Mouse (Mus musculus): ENCODE measurements at regions not wholly inside any gene's neighbourhood (a gene's known extent, or its start where the extent isn't known, plus 50 kb on each side); places are given as distances from the start of the nearest gene placed in this dataset.

DNA sequence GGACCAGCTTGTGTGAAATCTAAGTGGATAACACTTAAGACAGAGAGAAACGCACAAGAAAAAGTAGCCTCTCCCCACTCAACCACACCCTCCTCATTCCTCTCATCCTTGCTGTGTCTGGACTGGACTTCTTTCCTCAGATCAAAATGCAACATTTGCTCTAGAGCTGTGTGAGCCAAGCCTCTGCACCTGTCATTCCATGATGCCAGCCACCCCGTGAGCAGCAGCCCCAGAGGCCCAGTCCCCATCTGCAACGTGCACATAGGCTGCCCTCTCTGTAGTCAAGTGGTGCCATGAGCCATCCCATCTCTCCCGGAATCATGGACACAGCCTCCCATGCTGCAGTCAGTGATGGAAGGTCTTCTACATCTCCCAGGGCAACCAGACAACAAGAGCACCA is 55.1 kb upstream of the Gpc1 start:
- DNase-seq (ENCODE audit: low spot score in 2 of 2), result no peak

DNA sequence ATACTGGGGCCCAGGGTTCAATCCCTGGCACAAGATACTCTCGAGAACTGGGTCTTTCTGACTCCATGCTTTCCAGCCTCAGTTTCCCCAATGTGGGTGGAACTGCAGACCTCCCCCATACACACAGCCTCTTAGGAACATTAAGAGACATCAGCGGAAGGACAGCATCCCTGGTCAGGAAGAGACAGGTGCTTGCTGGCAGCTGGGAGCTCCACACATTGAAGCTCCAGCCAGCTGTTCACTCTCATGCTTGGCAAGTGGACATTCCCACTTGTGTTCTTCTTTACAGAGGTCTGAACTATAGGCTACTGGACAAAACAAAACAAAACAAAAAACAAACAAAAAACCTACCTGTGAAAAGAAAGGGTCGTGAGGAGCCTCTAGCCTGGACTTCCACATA is 55.5 kb upstream of the Gpc1 start:
- DNase-seq (ENCODE audit: low spot score in 2 of 2), result no peak

DNA sequence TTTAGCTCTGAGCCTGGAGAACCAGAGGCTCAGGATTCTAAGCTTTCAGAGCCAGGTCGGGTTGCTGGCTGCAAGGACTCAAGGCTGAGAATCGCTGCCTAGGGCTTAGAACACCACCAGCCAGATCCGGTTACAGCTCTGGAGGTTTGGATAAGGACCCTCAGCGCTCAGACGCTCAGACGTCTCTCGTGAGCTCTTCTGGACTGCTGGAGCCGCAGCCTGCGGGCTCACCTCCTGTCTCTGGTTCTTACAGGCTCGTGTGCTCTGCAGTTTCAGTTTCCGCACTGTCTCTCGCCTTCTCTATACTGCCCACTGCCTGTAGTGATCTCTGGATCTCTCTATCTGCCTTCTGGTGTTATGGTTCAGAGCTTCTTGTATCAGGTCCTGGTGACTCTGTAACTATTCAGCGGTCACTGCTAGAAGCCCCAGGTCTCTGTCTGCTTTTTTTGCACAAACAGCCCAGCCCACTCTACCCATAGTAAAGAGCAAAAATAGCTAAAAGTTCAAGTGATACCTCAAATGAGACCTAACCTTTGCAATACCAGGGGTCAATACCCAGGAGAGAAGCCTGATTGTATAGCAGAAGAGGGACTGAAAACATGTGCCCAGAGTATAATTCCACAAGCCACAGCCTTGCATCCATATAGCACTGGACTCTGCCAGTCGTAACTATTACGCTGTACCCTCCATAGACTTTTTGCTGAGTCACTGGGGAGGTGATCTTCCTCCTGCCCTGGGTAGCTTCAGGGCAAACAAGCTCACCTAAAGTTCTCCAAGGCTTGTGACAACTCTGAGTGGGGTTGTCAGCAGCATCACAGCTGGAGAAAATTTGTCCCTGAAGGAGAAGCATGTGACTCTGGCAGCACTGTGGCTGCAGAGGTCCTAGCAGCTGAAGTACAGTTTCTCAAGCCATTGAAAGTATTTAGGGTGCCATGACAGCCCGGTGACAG is 56.4 kb upstream of the Gpc1 start:
- DNase-seq (ENCODE audit: low spot score in 2 of 2), result no peak

DNA sequence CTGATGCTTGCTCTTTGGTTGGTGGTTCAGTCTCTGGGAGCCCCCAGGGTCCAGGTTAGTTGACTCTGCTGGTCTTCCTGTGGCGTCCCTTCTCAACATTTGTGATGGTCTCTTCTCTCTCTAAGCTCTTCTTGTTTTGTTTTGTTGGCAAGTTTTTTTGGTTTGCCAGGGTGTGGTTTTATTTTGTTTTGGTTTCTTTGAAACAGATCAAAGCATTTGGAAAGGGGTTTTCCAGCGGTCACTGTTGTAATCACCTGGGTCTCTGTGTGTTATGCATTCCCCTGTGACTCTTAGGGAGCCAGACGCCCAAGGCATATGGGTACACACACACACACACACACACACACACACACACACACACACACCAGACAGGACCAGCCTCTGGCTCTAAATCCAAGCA is 57.4 kb upstream of the Gpc1 start:
- DNase-seq (ENCODE audit: low spot score in 2 of 2), result no peak

GRCm38 (mm10) chr1:92772784-92773113 is 58.7 kb upstream of the Gpc1 start:
- no peak for DNase-seq (ENCODE audit: low spot score in 2 of 2)

DNA sequence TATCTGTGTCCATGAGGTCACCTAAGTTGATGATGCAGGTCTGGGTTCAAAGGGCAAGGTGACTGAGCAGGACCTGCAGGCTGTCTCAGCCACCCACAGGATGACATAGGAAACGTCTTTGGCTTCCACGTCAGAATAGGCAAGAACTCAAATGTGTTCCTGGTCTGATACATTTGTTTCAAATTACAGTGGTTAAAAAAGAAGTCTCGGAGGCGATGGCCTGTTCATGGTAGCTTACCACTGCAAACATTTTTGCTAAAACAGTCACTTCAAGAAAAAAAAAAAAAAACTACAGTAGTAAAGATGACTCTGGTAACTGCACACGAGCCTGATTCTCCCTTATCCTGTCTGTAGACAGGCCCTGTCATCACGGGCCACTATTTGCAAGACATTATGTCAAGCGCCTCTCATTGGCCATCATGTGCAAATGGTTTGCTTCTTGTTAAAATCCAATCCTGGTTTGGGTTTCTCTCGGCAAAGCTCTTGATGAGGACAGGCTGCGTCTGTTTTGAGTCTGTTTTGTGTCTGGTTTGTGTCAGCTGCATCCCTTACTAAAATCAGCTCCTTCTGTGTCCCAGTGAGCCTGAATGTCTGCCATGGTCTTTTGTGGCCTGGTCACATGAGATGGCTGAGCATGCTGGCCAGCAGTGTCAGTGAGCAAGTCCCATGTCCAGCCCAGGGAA is 59.2 kb upstream of the Gpc1 start:
- DNase-seq (ENCODE audit: low spot score in 2 of 2), result no peak

DNA sequence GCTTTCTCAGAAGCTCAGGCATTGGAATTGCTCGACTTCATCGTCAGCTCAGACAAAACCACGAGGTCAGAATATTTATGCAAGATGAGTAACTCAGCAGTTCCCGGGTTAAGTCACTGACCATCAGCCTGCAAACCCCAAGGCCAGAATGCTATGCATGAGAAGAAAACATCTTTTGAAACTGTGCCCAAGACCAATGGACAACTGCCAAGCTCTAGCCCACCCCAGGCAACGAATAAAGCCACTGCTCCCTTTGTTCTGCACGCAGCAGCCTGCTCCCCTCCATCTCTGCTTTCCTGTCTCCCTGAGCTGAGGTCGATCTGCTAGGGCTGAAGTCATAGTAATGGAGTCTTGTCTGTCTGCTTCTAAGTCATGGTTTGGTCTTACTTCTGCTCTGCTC is 61.7 kb upstream of the Gpc1 start:
- DNase-seq (ENCODE audit: low spot score in 2 of 2), result no peak

DNA sequence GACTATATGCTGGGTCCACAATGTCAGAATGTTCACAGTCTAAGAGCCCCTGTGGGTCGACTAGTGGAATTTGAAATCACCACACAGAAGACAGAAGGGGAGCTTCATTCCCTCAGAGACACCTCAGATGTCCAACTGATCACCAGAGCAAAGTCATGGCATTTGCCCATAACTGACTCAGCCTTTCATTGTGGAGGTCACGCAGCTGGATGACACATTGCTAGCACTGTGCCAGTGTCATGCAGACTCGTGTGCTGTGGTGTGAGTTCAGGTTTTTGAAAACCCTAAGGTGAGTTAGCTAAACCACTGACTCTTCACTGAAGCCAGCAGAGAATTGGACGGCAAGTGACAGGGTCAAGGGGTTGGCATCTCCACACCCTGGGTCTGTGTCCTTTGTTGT is 62.3 kb upstream of the Gpc1 start:
- DNase-seq (ENCODE audit: low spot score in 2 of 2), result no peak

DNA sequence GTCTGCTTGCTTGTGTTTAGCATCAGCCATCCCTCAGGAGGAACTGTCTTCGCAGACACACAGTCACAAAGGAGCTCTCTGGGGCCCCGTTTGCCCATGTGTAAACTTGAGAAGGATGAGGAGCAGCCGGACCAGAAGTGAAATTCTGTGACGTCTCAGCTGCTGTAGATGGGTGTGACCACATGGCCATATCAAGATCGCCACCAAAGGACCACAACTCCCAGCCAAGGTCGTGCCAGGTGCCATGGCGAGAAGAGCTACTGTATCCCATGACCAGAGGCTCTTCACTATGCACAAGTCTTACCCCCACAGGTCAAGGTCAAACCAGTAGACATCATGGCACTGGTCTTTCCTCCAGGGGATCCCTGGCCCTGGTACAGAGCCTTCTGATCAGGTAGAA is 64.9 kb upstream of the Gpc1 start:
- DNase-seq (ENCODE audit: low spot score in 2 of 2), result no peak

DNA sequence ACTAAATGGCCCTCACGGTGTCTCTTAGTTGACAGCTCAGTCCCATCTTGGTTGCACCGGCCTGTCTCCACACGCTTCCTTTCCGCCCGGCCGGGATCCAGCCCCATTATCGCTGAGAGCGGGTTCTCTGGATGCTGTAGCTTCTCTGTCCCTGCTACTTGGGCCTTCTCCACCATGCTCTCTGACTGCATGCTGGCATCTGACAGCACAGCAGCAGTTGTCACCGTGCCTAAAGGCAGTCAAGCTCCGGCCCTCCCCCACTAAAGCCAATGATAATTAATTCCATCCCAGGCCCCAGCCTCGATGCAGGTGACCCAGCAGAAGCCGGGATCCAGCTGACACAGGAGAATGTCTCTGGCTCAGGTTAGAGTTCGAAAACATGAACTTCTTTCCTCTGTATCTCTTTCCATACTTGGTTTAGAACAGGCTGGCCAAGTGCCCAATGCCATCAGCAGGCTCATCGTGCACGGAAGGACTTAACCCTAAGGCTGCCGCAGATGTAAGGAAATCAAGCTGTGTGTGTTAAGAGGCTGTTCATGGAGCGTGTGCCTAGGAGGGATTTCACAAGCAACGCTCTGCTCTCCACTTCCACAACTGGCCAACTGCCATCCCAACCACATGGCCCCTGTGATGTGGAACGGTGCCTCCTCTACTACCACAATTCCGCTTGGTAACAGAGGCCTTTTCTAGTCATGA is 76.5 kb upstream of the Gpc1 start:
- DNase-seq (ENCODE audit: low spot score in 2 of 2), result no peak

DNA sequence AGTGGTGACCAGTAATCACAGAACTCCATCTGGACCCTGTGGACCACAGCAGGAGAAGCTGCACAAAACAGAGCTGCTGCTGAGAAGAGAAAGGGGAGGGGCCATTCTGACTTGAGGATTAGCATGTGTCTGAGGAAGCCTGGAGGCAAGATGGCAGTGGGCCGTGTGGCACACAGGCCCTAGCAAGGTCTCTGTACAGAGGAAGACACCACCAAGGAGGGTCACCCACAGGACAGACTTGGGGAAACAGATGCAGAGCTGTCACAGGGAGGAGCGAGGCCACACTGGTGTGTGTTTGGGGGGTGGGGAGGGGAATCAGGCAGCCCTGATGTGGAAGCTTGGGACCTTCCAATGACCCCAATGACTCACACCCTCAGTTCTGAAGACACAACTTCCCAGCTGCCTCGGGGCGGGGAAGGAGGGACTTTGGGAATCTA is 79.7 kb upstream of the Gpc1 start:
- no peak for DNase-seq (ENCODE audit: low spot score in 2 of 2)

- DNase-seq (ENCODE audit: low spot score in 2 of 2), result no peak
Observed at GRCm38 (mm10) chr1:92749475-92749874, 82.0 kb upstream of the Gpc1 start.

- DNase-seq (ENCODE audit: low spot score in 2 of 2), result no peak
Observed at GRCm38 (mm10) chr1:92745284-92745683, 86.2 kb upstream of the Gpc1 start.

- no peak for DNase-seq (ENCODE audit: low spot score in 2 of 2)
Observed at GRCm38 (mm10) chr1:92744528-92745241, 86.8 kb upstream of the Gpc1 start.

DNA sequence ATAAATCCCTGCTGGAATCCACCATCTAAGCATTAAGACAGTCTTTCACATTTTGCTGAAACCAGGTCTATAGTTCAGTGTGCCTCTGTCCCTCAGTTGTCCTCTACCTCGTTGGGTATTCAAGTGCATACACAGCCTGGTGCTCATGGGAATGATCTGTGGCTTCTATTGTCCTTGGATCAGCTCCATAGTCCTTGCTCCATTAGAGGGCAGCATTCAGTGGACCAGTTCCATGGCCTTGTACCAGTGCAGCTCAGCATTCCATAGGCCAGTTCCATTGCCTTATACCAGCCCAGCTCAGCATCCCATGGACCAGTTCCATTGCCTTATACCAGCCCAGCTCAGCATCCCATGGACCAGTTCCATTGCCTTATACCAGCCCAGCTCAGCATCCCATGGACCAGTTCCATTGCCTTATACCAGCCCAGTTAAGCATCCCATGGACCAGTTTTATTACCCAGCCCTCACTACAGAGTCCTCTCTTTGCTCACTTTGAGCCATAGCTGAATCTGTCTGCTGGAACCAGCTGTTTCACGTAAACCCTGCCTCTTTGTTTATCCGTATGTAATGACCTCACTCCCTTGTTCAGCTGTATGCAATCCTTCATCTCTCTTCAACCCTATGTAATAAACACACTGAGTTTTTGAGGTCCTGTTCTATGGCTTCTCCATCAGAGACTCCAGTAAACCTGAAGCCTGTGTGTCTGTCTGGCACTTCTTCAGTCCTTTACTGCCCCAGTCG is 88.4 kb upstream of the Gpc1 start:
- DNase-seq (ENCODE audit: low spot score in 2 of 2), result no peak

- no peak for DNase-seq (ENCODE audit: low spot score in 2 of 2)
Observed at GRCm38 (mm10) chr1:92742300-92742699, 89.1 kb upstream of the Gpc1 start.

DNA sequence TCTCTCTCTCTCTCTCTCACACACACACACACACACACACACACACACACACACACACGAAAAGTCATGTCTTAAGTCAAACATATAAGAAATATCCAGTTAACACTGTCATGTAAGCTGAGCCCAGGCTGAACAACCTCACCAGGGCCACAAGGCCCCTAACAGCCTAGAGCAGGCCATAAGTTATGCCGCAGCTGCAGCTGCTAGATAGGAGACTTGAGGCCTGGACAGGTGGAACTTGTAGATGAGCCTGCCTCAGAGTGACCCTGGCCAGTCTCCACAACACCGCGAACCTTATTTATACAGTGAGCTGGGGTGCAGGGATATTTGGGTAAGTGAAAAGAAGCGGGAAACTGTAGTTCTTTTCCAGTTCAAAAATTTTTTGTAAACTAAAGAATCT is 90.4 kb upstream of the Gpc1 start:
- no peak for DNase-seq (ENCODE audit: low spot score in 2 of 2)

GRCm38 (mm10) chr1:92737600-92738197 is 89.1 kb upstream of the Otos start:
- DNase-seq (ENCODE audit: low spot score in 2 of 2), result no peak

GRCm38 (mm10) chr1:92736411-92736810 is 87.8 kb upstream of the Otos start:
- DNase-seq (ENCODE audit: low spot score in 2 of 2), result no peak

GRCm38 (mm10) chr1:92733732-92734131 is 85.1 kb upstream of the Otos start:
- no peak for DNase-seq (ENCODE audit: low spot score in 2 of 2)
